Mouse (Mus musculus): Measurements from ENCODE around the gene Scamp1. TPM values are rescaled to one million over a fixed set of nuclear protein-coding genes. Genes with fewer than 3 reads are reported as not detected.
A peak's percentile ranks its signal among the peaks of the same experiment; 100 is the strongest.

The Scamp1 gene
- polyA plus RNA-seq, 1 experiment from 2014 or later: 28.8 TPM

DNA sequence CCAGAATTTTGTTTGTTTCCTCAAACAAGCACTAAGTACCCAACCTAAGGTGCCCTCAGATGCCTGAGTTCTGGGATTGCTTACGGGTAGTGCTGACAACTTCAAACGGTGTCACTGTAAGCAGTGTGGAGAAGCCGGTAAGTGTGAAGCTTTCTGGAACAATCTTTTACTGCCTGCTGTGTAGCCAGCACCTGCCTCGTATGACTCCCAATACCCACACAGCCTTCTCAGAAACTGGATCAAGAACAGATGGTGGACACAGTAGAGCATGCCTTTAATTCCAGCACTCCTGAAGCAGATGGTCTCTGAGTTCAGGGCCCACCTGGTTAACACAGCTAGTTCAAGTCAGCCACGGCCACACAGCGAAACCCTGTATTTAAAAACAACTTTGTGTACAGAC is 24.0 kb downstream of the Scamp1 start:
- Histone ChIP-seq H3K4me3 (ENCODE audit: low read depth, low read length) (no peak overlapping the region), H3K9me3 (ENCODE audit: low read depth, low read length) (0 out of 2 replicates have a peak, but pooled peaks cover 3% of the 10 kb centered on the region), H3K4me2 (no peak overlapping the region), H3K36me3 (ENCODE audit: insufficient read depth) (no peaks in the 10 kb centered on the region), H3K4me1 (ENCODE audit: insufficient read depth) (no peaks in the 10 kb centered on the region), H3K27ac (ENCODE audit: low read depth) (no peak overlapping the region), H3K9ac (no peak overlapping the region), H3K27me3 (ENCODE audit: insufficient read depth, low read length) (no peaks in the 10 kb centered on the region)
- TF ChIP-seq CTCF (IDR thresholded peaks at IDR 0.05; ENCODE audit: low read depth): no peak
- no peak for ATAC-seq (ENCODE audit: insufficient read depth)
- 64% methylated on average over 6 of the region's 6 CpGs for WGBS
- no peak for DNase-seq

DNA sequence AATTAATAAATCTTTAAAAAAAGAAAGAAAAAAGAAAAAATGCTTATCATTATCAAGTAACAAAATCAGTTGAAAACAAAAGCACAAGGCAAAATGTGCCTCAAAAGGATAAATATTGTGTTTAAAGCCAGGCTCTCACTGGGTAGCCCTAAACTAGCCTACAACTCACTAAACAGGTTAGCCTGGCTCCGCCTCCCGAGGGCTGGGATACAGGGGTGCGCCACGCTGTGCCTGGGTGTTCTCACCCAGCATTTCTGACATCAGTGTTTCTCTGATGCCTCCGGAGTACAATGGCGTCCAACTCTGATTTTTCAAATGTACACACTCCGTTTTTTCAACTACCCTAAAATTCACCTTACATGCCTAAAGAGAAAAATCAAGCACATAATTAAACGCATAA is 24.7 kb downstream of the Scamp1 start:
- Histone ChIP-seq H3K36me3 (ENCODE audit: insufficient read depth) (no peaks in the 10 kb centered on the region), H3K4me1 (ENCODE audit: insufficient read depth) (no peaks in the 10 kb centered on the region), H3K4me3 (ENCODE audit: low read depth, low read length) (no peak overlapping the region), H3K27me3 (ENCODE audit: insufficient read depth, low read length) (no peaks in the 10 kb centered on the region), H3K4me2 (no peak overlapping the region), H3K9ac (no peak overlapping the region), H3K9me3 (ENCODE audit: low read depth, low read length) (0 out of 2 replicates have a peak, but pooled peaks cover 3% of the 10 kb centered on the region), H3K27ac (ENCODE audit: low read depth) (no peak overlapping the region)
- no peak for ATAC-seq (ENCODE audit: insufficient read depth)
- WGBS: 79% methylated on average over 8 of the region's 8 CpGs
- TF ChIP-seq CTCF (IDR thresholded peaks at IDR 0.05; ENCODE audit: low read depth): no peak
- DNase-seq: no peak

DNA sequence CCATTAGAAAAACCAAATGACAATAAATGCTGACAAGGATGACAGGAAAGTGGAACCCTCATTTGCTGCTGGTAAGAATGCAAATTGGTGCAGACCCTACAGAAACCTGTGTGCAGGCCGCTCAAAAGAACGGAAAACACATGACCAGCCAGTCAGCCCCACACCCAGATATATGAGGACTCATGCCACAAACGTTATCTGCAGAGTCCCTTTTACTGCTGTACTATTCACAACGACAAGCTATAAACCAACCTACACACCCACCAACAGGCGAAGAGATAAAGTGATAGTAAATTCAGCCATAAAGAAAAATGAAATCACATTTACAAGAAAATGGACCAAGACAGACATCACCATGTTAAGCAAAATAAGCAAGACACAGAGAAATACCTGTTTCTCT is 26.4 kb downstream of the Scamp1 start:
- 72% methylated on average over 5 of the region's 5 CpGs for WGBS
- H3K9ac ChIP-seq: no peak overlapping the region
- no peaks in the 10 kb centered on the region for H3K4me1 ChIP-seq (ENCODE audit: insufficient read depth)
- TF ChIP-seq CTCF (IDR thresholded peaks at IDR 0.05; ENCODE audit: low read depth): no peak
- DNase-seq (no peak), ATAC-seq (ENCODE audit: insufficient read depth) (no peak)
- H3K4me3 ChIP-seq (ENCODE audit: low read depth, low read length): no peak overlapping the region
- no peaks in the 10 kb centered on the region; the same call in 1 of the 2 replicates for H3K9me3 ChIP-seq (ENCODE audit: low read depth, low read length)
- no peak overlapping the region for H3K27ac ChIP-seq (ENCODE audit: low read depth)
- H3K27me3 ChIP-seq (ENCODE audit: insufficient read depth, low read length): no peaks in the 10 kb centered on the region
- H3K36me3 ChIP-seq (ENCODE audit: insufficient read depth): no peaks in the 10 kb centered on the region
- no peak overlapping the region for H3K4me2 ChIP-seq

DNA sequence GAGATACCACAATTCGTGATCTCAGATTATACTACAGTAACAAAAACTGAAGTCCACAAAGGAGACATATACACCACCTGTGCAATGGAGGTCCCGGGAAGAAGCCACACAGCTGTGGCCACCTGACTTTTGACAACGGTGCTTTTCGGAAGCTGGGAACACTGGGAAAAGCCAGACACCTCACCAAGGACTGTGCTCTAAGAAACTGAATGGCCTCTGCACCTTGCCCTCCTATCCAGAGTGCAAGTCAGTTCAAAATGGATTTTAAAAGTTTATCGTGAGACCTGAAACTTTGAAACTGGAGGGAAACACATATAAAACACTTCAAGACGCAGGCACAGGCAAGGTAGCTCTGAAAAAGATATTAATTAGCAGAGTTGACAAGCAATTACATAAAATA is 27.1 kb downstream of the Scamp1 start:
- Histone ChIP-seq H3K9ac (no peak overlapping the region), H3K27ac (ENCODE audit: low read depth) (no peak overlapping the region), H3K4me2 (no peak overlapping the region), H3K9me3 (ENCODE audit: low read depth, low read length) (no peaks in the 10 kb centered on the region; the same call in 1 of the 2 replicates), H3K27me3 (ENCODE audit: insufficient read depth, low read length) (no peaks in the 10 kb centered on the region), H3K36me3 (ENCODE audit: insufficient read depth) (no peaks in the 10 kb centered on the region), H3K4me1 (ENCODE audit: insufficient read depth) (no peaks in the 10 kb centered on the region), H3K4me3 (ENCODE audit: low read depth, low read length) (no peak overlapping the region)
- DNase-seq (no peak), ATAC-seq (ENCODE audit: insufficient read depth) (no peak)
- 78% methylated on average over 6 of the region's 6 CpGs for WGBS
- TF ChIP-seq CTCF (IDR thresholded peaks at IDR 0.05; ENCODE audit: low read depth): no peak

DNA sequence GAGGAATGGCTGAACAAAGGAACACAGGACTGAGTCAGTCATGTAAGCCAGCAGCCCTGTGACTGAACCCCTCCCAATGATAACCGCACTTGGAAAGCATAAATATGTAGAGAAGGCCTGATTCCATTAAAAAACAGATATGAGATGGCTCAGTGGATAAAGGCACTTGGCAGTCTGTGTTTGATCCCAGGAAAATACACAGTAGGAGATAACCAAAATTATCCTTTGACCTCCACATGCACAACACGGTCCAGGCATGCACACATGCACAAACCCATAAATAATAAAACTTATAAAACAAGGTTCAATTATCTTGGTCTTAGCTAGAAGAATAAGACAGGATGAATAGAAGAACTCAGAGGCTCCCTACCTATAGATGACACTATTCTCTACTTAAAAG is 27.9 kb downstream of the Scamp1 start:
- DNase-seq (no peak), ATAC-seq (ENCODE audit: insufficient read depth) (no peak)
- Histone ChIP-seq H3K9me3 (ENCODE audit: low read depth, low read length) (no peaks in the 10 kb centered on the region; the same call in 1 of the 2 replicates), H3K4me1 (ENCODE audit: insufficient read depth) (no peaks in the 10 kb centered on the region), H3K36me3 (ENCODE audit: insufficient read depth) (no peaks in the 10 kb centered on the region), H3K4me3 (ENCODE audit: low read depth, low read length) (no peak overlapping the region), H3K9ac (no peak overlapping the region), H3K27ac (ENCODE audit: low read depth) (peak overlapping the region; percentile 42; the same call in 1 of the 2 replicates), H3K27me3 (ENCODE audit: insufficient read depth, low read length) (no peaks in the 10 kb centered on the region), H3K4me2 (no peak overlapping the region)
- TF ChIP-seq CTCF (IDR thresholded peaks at IDR 0.05; ENCODE audit: low read depth): no peak
- WGBS: 41% methylated on average over 2 of the region's 2 CpGs

DNA sequence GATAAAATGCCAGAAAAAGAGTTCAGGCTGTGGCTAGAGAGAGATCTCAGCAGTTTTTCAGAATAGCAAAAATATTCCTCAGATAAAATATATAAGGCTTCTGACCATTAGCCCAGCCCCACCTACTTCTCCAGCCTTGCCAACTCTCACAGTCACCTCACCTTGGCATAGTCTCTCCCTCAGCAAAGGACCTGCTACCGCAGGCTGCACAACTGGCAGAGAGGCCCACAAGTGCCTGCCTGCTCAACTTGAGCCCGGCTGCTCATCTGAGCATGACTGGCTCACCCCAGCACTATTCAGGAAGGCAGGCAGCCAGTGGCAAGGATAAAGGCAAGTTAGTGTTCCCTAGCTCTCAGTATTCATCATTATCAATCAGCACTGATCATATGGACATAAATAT is 30.5 kb downstream of the Scamp1 start:
- no peak for ATAC-seq (ENCODE audit: insufficient read depth)

DNA sequence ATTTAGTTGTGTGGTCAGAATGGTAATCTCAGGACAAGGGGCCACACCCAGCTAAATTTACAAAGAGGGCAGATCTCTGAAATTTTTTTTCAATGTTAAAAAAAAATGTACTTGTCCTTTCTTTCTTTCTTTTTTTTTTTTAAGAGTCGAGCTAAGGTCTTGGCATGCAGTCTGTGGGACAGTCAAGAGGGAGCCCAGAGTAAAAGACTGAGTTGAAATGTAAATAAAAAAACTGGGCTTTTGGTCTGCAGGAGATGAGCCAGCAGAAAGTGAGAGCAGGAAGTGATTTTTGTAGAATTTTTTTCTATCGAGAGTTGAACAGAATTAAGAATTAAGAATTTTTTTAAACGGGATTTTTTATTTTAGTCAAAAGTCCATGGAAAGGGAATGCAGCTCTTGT is 31.4 kb downstream of the Scamp1 start:
- DNase-seq (no peak), ATAC-seq (ENCODE audit: insufficient read depth) (no peak)
- H3K9me3 ChIP-seq (ENCODE audit: low read depth, low read length): no peaks in the 10 kb centered on the region; the same call in 1 of the 2 replicates
- TF ChIP-seq CTCF (IDR thresholded peaks at IDR 0.05; ENCODE audit: low read depth): no peak
- no peak overlapping the region for H3K4me2 ChIP-seq
- H3K27me3 ChIP-seq (ENCODE audit: insufficient read depth, low read length): no peaks in the 10 kb centered on the region
- H3K4me1 ChIP-seq (ENCODE audit: insufficient read depth): no peaks in the 10 kb centered on the region
- H3K9ac ChIP-seq: no peak overlapping the region
- H3K4me3 ChIP-seq (ENCODE audit: low read depth, low read length): no peak overlapping the region
- no peaks in the 10 kb centered on the region for H3K36me3 ChIP-seq (ENCODE audit: insufficient read depth)
- 73% methylated on average over 3 of the region's 3 CpGs for WGBS
- H3K27ac ChIP-seq (ENCODE audit: low read depth): no peak overlapping the region

More for the DNA sequence above, 30.5 kb downstream of the Scamp1 start:
- no peak for TF ChIP-seq CTCF (IDR thresholded peaks at IDR 0.05; ENCODE audit: low read depth)
- no peak overlapping the region for H3K9ac ChIP-seq
- H3K27me3 ChIP-seq (ENCODE audit: insufficient read depth, low read length): no peaks in the 10 kb centered on the region
- no peak for DNase-seq
- H3K4me3 ChIP-seq (ENCODE audit: low read depth, low read length): no peak overlapping the region
- no peaks in the 10 kb centered on the region; the same call in 1 of the 2 replicates for H3K9me3 ChIP-seq (ENCODE audit: low read depth, low read length)
- no peaks in the 10 kb centered on the region for H3K4me1 ChIP-seq (ENCODE audit: insufficient read depth)
- H3K4me2 ChIP-seq: no peak overlapping the region
- 89% methylated on average over 2 of the region's 2 CpGs for WGBS
- H3K27ac ChIP-seq (ENCODE audit: low read depth): no peak overlapping the region
- no peaks in the 10 kb centered on the region for H3K36me3 ChIP-seq (ENCODE audit: insufficient read depth)

DNA sequence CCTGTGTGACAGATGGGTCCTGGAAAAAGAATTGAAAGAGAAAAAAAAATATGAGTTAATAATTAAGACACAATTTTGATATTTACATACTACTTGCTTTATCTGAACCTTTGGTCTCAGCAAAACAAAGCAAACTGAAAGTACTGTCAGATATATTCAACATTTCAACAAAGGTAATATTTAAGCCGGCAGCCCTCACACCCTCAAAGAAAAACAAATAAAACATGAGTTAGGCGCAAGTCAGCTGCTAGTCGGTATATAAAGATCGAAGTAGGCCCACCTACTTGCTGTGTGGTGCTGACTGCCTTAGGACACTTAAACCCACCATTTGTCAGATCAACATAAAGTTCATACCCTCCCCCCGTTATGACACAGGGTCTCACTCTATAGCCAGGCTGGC is 32.6 kb downstream of the Scamp1 start:
- no peak for ATAC-seq (ENCODE audit: insufficient read depth)

More for the DNA sequence above, 32.6 kb downstream of the Scamp1 start:
- no peak overlapping the region for H3K9ac ChIP-seq
- no peak overlapping the region for H3K4me2 ChIP-seq
- no peak overlapping the region for H3K27ac ChIP-seq (ENCODE audit: low read depth)
- no peaks in the 10 kb centered on the region; the same call in 1 of the 2 replicates for H3K9me3 ChIP-seq (ENCODE audit: low read depth, low read length)
- 36% methylated on average over 5 of the region's 5 CpGs for WGBS
- no peak for DNase-seq
- no peaks in the 10 kb centered on the region for H3K27me3 ChIP-seq (ENCODE audit: insufficient read depth, low read length)
- TF ChIP-seq CTCF (IDR thresholded peaks at IDR 0.05; ENCODE audit: low read depth): no peak
- H3K4me3 ChIP-seq (ENCODE audit: low read depth, low read length): no peak overlapping the region
- H3K4me1 ChIP-seq (ENCODE audit: insufficient read depth): no peaks in the 10 kb centered on the region
- H3K36me3 ChIP-seq (ENCODE audit: insufficient read depth): no peaks in the 10 kb centered on the region

All from lung, embryonic 14.5 days (tissue).